Mouse (Mus musculus): ENCODE measurements around the gene Ktn1. TPM values are rescaled to one million over a fixed set of nuclear protein-coding genes. Genes with fewer than 3 reads are reported as not detected.

Gene Ktn1
- total RNA-seq (2021) (10 to 100 TPM; 38.3 to 55.1 TPM), polyA plus RNA-seq (2012; rRNA removed) (2.1 and 3.4 TPM in 2 replicates)
- long read RNA-seq, partial matches to known transcripts: 1 of 28 reads
- long read RNA-seq, other reads (novel, unspliced or antisense): 27 of 28 reads

DNA sequence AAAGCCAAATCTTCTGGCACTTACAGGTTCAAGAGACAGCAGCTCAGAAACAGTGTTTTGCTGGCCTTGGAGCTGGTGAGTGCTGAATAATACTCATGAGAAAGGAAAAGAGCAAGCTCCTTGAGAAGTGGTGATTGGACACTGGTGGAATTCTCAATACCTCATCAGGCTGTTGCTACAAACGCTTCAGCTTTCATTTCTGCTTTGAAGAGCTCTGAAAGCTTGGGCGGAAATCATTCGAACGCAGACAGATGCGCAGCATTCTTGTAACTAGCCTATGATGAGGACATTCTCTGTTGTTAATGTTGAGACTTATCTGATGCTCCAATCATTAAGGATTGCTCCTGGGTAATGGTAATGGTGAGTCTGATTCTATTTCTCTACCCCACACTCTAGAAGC, at the start of gene Ktn1:
Gene Ktn1, plus strand, starts transcription at position 231 of the 400 bp plus-strand sequence.
- no peak for DNase-seq

DNA sequence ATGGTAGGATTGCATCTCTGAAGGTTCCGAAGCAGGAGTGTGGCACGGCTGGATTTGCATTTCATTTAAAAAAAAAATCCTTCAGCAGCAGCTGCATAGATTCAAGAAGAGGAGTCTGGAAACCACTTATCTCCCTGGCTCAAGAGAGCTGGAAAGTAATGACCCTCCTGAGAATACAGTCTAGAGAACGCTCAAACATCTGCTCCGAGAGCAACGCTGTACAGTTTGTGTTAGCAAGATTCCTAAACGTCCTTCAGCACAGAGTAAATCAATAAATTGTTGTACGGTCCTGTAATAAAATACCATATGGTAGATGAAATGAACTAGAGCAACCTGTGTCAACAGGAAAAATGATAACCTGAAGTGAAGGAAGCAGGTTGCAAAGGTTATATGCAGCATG, 35.0 kb upstream of the Ktn1 start:
- no peak for DNase-seq

DNA sequence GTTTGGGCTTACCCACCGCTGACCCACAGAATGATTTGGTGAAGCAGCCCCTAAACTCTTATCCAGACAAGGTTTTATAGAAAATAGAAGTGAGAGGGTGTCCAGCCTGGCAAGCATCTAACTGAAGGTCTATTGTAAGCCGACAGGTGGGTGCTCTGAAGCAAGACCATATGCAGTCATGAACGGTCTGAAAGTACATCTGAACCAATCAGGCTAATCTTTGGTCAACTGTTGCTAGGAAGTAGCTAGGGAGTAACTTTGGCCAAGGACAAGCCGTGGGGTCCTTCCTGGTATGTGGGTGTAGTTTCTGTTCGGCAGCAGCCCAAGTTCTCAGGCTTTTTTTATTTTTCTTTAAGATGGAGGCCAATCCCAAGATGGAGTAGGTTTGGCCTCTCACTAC, 29.4 kb upstream of the Ktn1 start:
- DNase-seq: no peak

DNA sequence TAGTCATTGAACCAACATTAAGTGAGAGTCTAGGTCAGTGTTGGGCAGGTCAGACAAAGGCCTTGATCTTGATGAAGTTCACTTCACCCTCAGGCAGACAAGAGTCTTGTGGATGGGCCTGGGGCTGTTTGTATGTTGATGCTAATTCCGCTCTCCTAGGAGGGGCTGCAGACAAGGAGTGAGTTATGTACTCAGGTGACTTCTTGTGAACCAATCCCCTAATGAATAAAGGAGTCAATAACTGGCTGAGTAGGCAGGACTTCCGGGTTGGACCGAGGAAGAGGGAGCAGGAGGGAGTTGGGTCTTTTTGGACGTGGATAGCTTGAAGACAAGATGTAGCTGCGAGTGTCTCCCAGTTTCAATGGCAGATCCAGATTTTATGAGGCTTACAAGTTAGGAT, 26.3 kb upstream of the Ktn1 start:
- no peak for DNase-seq

DNA sequence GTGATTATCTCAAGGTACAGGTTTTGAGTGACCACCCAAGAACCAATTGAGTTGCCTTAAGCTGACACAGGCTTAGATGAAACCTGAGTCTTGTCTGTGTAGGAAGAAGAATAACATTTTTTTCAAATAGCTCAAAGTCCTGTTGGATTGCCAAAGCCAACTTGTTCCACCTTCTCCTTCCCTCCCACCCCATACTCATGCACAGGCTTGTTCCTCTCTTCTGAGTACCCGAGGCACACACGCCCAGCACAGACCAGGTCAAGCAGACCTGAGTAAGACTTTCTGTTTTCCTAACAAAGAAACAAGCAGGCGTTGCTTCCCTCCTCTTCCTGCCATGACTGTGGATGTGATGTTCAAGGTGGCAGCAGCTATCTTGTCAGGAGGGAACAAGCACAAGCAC, 23.4 kb upstream of the Ktn1 start:
- no peak for DNase-seq

DNA sequence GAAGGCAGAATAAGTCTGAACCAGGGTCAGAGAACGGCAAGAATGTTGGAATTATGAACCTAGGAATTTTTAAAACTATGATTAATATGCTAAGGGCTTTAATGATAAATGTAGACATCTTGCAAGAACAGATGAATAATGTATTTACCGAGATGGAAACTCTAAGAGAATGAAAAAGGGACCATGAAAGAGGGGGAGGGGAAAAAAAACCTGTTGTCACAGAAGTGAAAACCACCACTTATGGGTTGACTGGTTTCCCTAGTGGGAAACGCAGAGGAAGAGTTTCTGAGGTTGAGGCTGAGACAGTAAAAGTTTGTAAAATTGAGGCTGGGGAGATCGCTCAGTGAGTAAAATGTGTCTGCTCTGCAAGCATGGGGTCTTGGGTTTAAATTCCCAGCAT, 22.1 kb upstream of the Ktn1 start:
- DNase-seq: no peak

DNA sequence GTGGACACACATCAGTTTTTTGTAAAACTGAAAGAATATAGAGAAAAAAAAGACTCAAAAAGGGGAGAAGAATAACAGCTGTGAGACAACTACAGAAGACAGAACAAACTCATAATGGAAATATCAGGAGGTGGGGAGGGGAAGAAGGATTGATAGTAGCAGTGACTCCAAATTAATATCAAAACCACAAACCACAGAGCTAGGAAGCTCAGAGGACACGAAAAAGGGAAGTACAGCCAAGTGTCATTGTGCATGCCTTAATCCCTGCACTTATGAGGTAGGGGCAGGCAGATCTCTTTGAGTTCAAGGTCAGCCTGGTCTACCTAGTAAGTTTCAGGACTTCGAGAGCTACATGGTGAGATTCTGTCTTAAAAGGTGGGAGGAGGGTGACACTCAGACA, 21.4 kb upstream of the Ktn1 start:
- DNase-seq: no peak

DNA sequence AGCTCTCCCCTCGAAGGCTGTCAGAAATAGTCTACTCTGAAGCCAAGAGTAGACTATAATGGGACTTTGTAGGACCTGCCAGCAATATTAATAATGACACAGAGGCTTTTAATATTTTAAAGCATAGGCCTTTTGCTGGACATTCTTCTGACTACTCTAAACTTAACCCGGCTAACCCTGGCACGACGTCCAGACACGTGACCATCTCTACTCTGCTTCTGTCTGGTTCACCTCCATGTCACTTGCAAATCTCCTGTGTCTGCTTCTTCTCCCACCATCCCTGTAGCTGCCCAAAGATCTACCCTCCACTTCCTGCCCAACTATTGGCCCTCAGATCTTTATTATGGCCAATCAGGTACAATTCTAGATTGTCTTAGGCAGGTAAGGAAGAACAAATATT, 20.9 kb upstream of the Ktn1 start:
- DNase-seq: no peak

DNA sequence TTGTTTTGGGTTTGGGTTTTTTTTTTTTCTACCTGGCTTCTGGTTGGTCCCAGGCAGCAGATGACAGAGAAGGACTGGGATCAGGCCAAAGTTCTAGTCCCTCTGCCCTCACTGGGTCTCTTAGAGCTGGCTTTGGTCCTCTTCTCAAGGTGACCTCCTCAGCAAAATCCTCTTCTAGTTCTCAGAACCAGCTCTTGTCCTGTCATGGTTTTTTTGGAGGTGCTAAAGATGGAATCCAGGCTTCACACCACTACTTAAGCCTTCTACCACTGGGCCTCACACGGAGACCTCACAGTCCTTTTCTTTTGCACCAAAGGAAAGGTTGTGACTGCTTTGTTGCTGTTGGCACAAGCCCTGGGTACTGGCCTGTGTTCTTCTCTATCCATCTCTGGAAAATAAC, 15.8 kb upstream of the Ktn1 start:
- DNase-seq: no peak

DNA sequence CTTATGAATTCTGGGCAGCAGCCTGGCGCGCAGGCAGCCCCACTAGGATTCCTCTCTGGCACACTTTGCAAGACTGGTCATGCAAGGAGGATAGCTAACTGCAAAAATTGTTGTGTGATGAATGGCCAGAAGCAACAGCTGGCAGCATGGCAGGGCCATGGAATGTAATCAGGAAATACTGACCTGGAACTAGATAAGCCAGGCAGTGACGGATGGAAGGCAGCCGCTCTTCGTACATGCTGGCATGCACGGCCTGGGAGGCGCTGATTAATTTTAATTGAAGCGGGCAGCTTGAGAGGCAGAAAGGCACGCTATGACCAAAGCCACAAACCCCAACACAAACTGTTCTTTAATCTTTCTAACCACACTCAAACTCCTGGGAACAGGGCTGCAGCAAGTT, 13.8 kb upstream of the Ktn1 start:
- peak; percentile 69 for DNase-seq

DNA sequence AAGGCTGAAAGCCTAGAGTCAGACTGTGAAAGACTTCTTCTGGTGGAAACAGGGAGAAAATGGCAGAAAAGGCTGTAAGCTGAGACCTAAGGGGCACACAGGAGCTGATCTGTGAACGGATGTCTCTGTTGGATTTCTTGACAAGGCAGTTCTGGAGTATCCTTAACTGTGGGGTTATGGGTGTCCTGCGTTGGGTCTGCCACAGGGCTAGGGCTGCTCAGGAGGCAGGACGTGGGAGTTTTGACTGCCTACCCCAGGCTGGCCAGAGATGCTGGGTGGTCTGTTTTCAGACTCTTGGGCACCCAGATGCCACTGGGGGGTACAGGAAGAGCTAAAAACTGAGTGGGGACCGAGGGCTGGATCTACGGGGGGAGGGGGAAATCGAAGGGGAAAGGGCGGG, 13.4 kb upstream of the Ktn1 start:
- no peak for DNase-seq

DNA sequence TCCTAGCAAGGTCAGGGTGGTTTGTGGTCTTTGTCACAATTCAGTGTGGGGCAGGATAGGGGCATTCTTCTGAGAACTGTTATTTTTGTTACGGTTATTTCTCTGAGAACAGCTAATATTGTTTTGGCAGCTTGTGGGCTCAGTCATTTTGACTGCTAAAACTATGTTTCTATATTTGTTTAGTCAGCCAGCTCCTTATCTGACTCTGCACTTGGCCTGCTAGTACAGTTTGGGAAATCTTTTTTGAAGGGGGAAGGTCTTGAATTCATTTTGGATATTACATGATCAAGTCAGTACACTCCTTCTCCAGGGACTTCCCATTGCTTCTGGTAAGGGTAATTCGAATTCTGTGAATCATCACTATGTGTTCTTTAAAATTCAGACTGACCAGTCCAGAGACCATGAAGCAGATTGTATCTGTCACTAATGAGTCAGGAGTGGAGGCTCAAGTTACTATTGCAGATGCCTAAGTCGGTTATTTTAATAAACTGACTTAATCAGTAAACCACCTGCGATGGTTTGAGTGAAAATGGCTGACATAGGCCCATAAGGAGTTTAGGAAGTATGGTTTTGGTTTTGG, 9.8 kb upstream of the Ktn1 start:
- DNase-seq: no peak

DNA sequence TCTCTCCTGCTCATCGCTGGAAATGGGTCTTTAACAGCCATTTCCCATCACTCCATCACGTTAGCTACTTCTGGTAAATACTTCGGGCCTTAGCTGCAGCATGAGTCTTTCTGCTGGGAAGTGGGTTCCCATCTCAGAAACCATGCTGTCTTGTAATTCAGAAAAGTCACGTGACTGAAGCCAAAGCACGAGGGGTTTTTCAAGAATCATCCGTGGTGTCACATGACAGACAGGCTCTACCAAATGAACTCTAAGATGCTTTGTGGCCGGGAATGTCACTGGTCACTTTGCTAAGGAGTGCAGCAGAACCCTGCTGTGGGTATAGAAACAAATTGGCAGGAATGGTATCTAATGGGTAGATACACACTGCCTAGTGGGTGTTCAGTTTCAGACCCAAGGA, 2.6 kb upstream of the Ktn1 start:
- DNase-seq: no peak

DNA sequence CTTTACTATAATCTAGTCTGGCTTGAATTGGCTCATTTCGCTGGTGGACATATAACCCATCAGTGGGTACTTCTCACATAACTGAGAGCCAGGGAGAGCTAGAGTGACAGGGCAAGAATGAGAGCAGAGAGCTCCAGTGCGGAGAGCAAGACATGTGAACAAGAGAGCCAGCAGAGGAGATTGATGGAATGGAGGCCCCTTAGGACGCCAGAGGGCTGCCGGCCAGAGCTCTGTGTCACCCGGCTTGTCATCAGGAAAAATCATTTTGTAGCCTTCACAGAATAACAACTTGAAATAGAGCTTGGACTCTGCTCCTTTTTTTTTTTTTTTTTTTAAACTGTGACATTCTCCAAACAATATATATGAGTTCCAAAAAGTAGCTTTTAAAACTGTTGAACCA, 2.0 kb upstream of the Ktn1 start:
- peak; percentile 61 for DNase-seq

DNA sequence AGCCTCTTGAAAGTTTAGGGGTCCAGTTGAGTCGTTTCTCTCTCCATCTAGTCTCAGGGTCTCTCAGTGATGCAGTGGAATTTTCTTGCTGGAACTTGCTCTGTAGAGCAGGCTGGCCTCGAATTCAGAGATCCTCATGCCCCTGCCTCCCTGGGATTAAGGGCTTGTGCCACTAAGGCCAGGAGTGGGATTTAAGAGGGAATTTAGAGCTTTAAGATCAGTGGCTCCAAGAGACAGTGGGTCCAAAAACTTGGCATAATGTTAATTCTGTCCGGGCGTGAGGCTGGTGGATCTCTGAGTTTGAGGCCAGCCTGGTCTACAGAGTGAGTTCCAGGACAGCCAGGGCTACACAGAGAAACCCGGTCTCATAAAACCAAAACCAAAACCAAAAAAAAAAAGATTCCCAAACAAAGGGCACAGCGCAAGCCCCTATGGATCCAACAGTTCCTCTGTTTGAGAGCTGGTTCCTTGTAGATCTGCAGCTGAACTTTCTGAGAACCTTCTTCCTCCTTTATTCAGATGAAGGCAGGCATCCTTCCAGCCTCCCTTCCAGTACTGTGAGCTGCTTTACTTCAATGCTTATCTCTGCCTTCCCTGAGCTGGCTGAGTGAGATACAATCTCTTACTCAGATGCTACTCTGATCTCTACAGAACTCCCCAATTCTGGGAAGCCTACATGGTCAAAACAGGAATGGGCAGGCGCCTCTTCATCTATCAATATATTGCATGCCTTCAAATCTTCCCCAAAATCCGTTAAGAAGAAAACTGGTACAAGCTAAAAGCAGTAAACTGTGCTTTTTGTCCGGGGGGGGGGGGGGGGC, 1.3 kb upstream of the Ktn1 start:
- no peak for DNase-seq

DNA sequence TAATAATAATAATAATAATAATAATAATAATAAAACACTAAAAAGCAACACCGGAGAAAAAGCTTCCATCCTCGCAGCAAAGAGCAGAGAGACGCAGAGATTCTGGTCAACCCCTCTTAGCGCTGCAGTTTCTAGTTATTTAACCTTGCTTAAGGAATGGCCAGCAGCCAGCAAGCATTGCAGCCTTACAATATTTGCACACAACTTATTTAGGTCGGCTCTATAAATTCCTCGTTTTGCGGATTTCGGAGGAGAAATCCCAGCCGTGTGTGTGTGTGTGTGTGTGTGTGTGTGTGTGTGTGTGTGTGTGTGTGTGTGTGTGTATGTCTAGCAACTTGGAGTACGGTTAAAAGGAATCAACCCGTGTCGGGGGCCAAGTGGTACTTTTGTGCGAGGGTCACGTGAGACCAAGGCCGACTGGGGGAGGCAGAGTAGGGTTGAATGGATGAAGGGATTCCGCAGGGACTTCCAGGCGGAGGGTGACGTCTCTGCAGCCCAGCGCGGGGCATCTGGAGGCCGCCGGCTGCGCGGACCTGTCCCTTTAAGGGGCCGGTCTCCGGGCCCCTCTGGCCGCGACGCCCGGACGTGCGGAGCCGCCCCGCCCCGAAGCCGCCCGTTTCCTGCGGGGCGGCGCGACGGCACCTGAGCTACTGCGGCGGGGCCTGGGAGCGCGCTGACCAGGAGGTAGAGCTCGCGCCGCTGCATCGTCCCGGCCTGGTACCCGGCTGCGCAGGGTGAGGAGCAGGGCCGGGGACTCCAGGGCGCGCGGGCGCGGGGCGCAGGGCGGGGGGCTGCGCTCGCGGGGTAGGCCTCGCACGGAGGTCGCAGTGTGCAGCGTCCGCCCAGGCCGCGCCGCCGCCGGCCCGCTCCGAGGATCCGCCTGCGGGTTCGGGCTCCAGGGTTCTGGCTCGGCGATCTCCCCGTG, 720 bp downstream of the Ktn1 start:
- peak; percentile 93 for DNase-seq

DNA sequence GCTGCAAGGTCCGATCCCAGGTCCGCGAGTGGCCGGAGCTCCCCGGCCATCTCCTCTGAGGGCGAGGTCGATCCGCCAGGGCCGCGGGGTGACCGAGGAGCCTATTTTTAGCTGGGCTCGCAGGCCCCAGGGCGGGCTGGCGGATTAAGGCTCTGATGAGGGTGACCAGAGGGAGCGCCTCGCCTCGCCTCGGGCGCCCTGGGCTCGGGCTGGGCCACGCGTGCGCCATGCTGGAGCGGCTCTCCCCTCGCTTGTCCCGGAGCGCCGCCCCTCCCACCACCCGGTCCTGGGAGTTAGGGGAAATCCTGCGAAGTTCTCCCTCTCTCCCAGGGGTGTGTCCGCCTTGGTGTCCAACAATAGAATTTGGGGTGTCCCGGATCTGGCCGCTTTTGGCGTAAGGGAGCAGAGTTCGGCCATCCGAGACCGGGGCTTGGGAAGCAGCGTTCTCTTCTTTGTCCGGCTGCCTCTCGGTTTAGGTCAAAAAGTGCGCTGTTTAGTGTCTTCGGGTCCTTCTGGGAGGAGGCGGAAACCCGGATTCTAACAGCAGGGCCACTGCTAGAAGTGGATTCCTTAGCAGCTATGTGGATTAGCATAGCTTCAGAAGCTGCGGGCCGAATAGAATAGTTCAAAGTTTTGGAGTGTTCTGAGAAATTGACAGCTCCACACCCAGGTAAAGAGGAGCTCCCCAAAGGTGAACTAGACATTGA, 1.5 kb downstream of the Ktn1 start:
- peak; percentile 80 for DNase-seq

DNA sequence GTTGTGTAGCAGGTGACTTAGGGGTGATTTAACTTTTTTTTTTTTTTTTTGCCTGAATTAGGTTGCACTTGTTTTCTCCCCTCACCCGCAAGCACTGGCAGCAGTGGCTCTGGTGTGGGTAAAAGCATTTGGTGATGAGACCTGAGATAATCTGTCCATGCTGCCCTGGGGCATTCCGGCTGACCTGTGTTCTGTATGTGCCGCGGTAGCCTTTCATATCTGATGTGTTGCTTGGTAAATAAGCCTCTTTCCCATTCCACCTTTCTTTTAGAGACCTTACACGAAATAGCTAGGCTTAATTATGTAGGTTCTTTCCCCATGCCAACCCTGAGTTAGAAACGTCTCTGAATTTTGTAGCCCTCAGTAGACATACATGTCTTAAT, 2.1 kb downstream of the Ktn1 start:
- no peak for DNase-seq

DNA sequence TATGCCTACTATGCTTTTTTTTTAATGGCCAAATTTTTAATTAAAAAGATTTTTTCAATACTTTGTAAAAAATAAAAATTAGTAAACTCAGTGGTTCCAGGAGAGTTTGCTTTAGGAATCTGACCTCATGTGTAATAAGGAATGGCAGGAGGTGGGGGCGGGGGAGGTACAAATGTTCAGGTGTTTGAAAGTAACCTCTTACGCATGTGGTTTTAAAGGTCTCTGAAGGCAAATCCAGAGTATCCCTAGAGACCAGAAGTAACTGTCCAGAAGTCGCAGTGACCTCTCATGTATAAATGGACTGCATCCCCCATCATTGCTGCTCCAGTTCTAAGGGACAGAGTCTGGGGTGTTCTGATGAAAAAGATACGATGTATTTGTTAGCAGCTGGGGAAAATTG, 3.0 kb downstream of the Ktn1 start:
- no peak for DNase-seq

DNA sequence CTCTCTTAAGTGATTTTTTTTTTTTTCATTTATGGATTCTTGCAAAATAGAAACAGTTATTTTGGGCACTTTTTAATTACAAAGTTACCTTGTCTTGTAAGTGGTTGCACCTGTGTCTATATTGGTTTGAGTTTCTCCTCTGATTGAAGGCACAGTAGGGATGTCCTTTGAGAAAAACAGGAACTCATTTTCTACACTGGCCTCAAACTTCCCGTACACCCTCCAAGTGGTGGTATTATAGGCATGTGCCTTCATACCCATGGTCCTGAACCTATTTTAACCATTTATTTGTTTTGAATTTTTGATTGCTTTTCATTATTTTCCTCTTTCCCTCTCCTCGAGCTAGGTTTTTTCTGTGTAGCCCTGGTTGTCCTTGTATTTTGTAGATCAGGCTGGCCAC, 7.2 kb downstream of the Ktn1 start:
- no peak for DNase-seq

DNA sequence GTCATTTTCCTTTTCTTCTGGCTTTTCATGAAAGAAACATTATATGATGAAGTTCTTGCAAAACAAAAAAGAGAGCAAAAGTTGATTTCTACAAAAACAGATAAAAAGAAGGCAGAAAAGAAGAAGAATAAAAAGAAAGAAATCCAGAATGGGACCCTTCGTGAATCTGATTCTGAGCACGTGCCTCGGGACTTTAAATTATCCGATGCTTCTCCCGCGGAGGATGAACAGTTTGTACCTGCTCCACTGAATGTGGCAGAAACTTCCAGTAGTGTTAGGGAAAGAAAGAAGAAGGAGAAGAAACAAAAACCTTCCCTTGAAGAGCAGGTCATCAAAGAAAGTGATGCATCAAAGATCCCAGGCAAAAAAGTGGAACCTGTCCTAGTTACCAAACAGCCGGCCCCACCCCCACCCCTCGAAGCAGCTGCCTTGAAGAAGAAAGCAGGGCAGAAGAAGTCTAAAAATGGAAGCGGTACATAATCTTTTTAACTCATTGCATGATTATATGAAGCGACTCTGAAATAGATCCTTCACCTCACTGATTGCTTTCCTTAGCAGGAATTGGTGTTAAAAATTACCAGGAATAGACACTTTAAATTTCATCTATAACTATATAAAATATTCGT, 15.7 kb downstream of the Ktn1 start:
- DNase-seq: no peak

DNA sequence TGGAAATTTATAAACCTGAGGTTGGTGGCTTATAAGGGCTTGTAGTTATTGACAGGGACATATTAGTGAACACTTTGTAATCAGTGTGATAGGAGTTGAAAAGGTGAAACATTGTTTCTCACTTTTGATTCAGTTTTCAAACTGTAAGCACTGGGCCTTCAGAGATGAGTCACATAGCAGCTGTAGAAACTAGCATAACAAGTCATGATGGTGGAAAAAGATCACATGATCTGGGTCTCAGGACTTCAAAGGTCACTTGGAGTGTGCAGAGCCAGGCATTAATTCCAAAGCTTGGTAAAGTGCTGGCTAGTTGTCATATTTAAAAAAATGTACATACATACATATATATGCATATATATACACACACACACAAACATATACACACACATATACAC, 16.2 kb downstream of the Ktn1 start:
- no peak for DNase-seq

All from adrenal gland, adult 2 months (tissue).